In genomic region chr1:182670563-182671342, GRCm38 (mm10) we compare ENCODE assay signal across 8 mouse cellular contexts.
DNase-seq lines count a peak whose midpoint lies in the region.
"Had no signal": no experiment of that assay in that cellular context is flagged by ENCODE, and none has a peak within 500 bp of the region (broad histone marks: within the 10 kb centered on the region; RNA-seq: fewer than 3 reads in every experiment).

No protein-coding gene starts in this region.

- H3K4me3 ChIP-seq in limb, embryonic 10.5 days = no peak overlapping the region
- H3K4me3 ChIP-seq: midbrain, embryonic 12.5 days had no signal

- peak; percentile 15 for DNase-seq in ES-CJ7 (ENCODE audit: low read depth, low spot score)
- peak; percentile 11 to 31 for DNase-seq in adrenal gland, postnatal 36 days
- peak; percentile 30 to 31 for DNase-seq in heart, postnatal 10 days
- DNase-seq in limb, embryonic 10.5 days (ENCODE audit: low spot score) = peak; percentile 49
- no peak for DNase-seq in thymus, postnatal 14 days
- no peak for DNase-seq in gastrocnemius, postnatal 25 days
- DNase-seq in right cerebral cortex, adult 2 months (ENCODE audit: low spot score in 2 of 2) = no peak

- H3K36me3 ChIP-seq in limb, embryonic 10.5 days = no peaks in the 10 kb centered on the region
- H3K36me3 ChIP-seq: midbrain, embryonic 12.5 days had no signal

- H3K4me1 ChIP-seq in limb, embryonic 10.5 days = peaks cover 39% of the 10 kb centered on the region

- peak overlapping the region; percentile 79 for H3K27ac ChIP-seq in limb, embryonic 10.5 days
- H3K27ac ChIP-seq: midbrain, embryonic 12.5 days had no signal

- intact Hi-C loops in heart, postnatal 10 days (cut with DNase I) = no loop called here

- 26% methylated on average over 11 of the region's 11 CpGs for WGBS in limb, embryonic 10.5 days

- H3K9me3 ChIP-seq in limb, embryonic 10.5 days (replicated peaks) = no peaks in the 10 kb centered on the region
- H3K9me3 ChIP-seq: midbrain, embryonic 12.5 days had no signal

- H3K27me3 ChIP-seq in limb, embryonic 10.5 days (ENCODE audit: low read depth, poor library complexity, severe bottlenecking) = no peaks in the 10 kb centered on the region
- H3K27me3 ChIP-seq: midbrain, embryonic 12.5 days had no signal

Comparison
In these comparisons a context has a peak if more than half of its experiments do, and no peak if none do; other contexts are left out.
1. DNase-seq: peak in ES-CJ7 (single experiment), adrenal gland, postnatal 36 days (2 of 2), heart, postnatal 10 days (2 of 2) and limb, embryonic 10.5 days (single experiment); none in thymus, postnatal 14 days (single experiment), gastrocnemius, postnatal 25 days (single experiment) and right cerebral cortex, adult 2 months (0 of 2).